Mouse (Mus musculus): ENCODE measurements around the gene Tpcn2. TPM values are rescaled to one million over a fixed set of nuclear protein-coding genes. Genes with fewer than 3 reads are reported as not detected.

The Tpcn2 gene
- polyA plus RNA-seq, 3 experiments from 2014 or later: 6.9 to 7.6 (median 7.6) TPM

- ATAC-seq: no peak
Observed at GRCm38 (mm10) chr7:145239736-145240505, 43.9 kb downstream of the Tpcn2 start.

- ATAC-seq: no peak
Observed at GRCm38 (mm10) chr7:145239145-145239544, 44.7 kb downstream of the Tpcn2 start.

GRCm38 (mm10) chr7:145234841-145235790, 48.7 kb downstream of the Tpcn2 start:
- ATAC-seq: no peak

GRCm38 (mm10) chr7:145231659-145232058, 52.2 kb downstream of the Tpcn2 start:
- ATAC-seq: no peak

GRCm38 (mm10) chr7:145226641-145227040, 57.2 kb downstream of the Tpcn2 start:
- ATAC-seq: no peak

- ATAC-seq: no peak
Observed at GRCm38 (mm10) chr7:145225626-145226025, 58.2 kb downstream of the Tpcn2 start.

- ATAC-seq: peak; percentile 14
Observed at GRCm38 (mm10) chr7:145221841-145222689, 61.7 kb downstream of the Tpcn2 start.

- no peak for ATAC-seq
Observed at GRCm38 (mm10) chr7:145221346-145221745, 62.5 kb downstream of the Tpcn2 start.

- ATAC-seq: no peak
Observed at GRCm38 (mm10) chr7:145219420-145219831, 64.4 kb downstream of the Tpcn2 start.

GRCm38 (mm10) chr7:145216591-145216990, 67.2 kb downstream of the Tpcn2 start:
- ATAC-seq: no peak

- no peak for ATAC-seq
Observed at GRCm38 (mm10) chr7:145215476-145215875, 68.3 kb downstream of the Tpcn2 start.

- ATAC-seq: no peak
Observed at GRCm38 (mm10) chr7:145211680-145212659, 71.8 kb downstream of the Tpcn2 start.

GRCm38 (mm10) chr7:145210477-145211070, 73.2 kb downstream of the Tpcn2 start:
- ATAC-seq: no peak

GRCm38 (mm10) chr7:145208006-145208405, 75.8 kb downstream of the Tpcn2 start, which contains the start of gene 1810010D01Rik:
TSS of gene 1810010D01Rik (minus strand) at chr7:145208119.
- ATAC-seq: no peak

GRCm38 (mm10) chr7:145206801-145207200, 77.0 kb downstream of the Tpcn2 start:
- ATAC-seq: no peak

- no peak for ATAC-seq
Observed at GRCm38 (mm10) chr7:145206056-145206610, 77.7 kb downstream of the Tpcn2 start.

GRCm38 (mm10) chr7:145205363-145205902, 78.4 kb downstream of the Tpcn2 start:
- no peak for ATAC-seq

GRCm38 (mm10) chr7:145199711-145200110, 84.1 kb downstream of the Tpcn2 start:
- ATAC-seq: no peak

- ATAC-seq: no peak
Observed at GRCm38 (mm10) chr7:145198223-145198714, 85.5 kb downstream of the Tpcn2 start.

- ATAC-seq: no peak
Observed at GRCm38 (mm10) chr7:145197711-145198110, 86.1 kb downstream of the Tpcn2 start.

Measured in inflammation-experienced regulatory T-cells, adult 6 months (primary cell).